Mouse (Mus musculus): ENCODE measurements around the gene Hdx.

DNA sequence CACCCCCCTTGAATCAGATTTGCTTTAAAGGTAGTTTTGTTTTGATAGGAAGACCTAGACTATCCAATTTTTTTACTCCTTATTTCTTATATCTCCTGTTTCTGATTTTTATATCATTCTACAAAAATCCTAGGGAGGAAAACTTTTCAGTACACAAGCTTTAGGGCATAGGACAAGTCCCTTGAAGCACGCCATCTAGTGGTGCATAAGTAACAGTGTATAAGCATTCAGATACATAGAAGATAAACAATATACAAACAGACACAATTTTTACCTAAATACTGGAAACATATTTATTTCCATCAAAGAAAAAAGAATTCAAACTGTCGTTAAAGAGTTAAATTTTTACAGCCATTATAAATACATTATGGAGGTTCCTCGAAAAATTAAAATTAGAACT lies 11.2 kb downstream of the Hdx start:
- TF ChIP-seq CTCF (IDR thresholded peaks at IDR 0.05; ENCODE audit: low read depth) = peak; percentile 40
- no peak for TF ChIP-seq EP300 (optimal IDR thresholded peaks at IDR 0.05)

Data from stomach, postnatal 0 days (tissue).